Mouse (Mus musculus) kidney, postnatal 10 days (tissue): ENCODE results near the gene Hist1h2bb.

Source experiments
- DNase-seq: peaks from one replicate; pipeline ENCODE4 v3.0.0; 2021; ENCODE audit warnings: mixed read lengths

The Hist1h2bb gene

GRCm38 (mm10) chr13:23746201-23747080 lies at the start of gene Hist1h2bb:
TSS of gene Hist1h2bb (plus strand) at chr13:23746734.
- peak; percentile 70 for DNase-seq

- peak; percentile 76 for DNase-seq
These were observed 48.8 kb upstream of the Hist1h2bb start for GRCm38 (mm10) chr13:23697491-23698299.

- DNase-seq, result peak; percentile 98
These were observed 48.2 kb upstream of the Hist1h2bb start, which contains the start of gene Hist1h4c for GRCm38 (mm10) chr13:23698300-23698693. TSS of gene Hist1h4c (minus strand) at chr13:23698454.

GRCm38 (mm10) chr13:23698996-23699395 lies 47.5 kb upstream of the Hist1h2bb start:
- DNase-seq, result peak; percentile 6

- DNase-seq, result no peak
These were observed 46.8 kb upstream of the Hist1h2bb start for GRCm38 (mm10) chr13:23699767-23700166.

- peak; percentile 81 for DNase-seq
These were observed 45.6 kb upstream of the Hist1h2bb start for GRCm38 (mm10) chr13:23700786-23701520.

- peak; percentile 1 for DNase-seq
These were observed 44.3 kb upstream of the Hist1h2bb start for GRCm38 (mm10) chr13:23702220-23702619.

GRCm38 (mm10) chr13:23702801-23703200 lies 43.7 kb upstream of the Hist1h2bb start:
- DNase-seq, result peak; percentile 3

GRCm38 (mm10) chr13:23705751-23706356 lies 40.7 kb upstream of the Hist1h2bb start:
- no peak for DNase-seq

- DNase-seq, result no peak
These were observed 39.8 kb upstream of the Hist1h2bb start for GRCm38 (mm10) chr13:23706771-23707170.

- no peak for DNase-seq
These were observed 38.5 kb upstream of the Hist1h2bb start for GRCm38 (mm10) chr13:23708041-23708440.

- DNase-seq, result peak; percentile 24
These were observed 37.9 kb upstream of the Hist1h2bb start for GRCm38 (mm10) chr13:23708654-23709053.

- no peak for DNase-seq
These were observed 36.7 kb upstream of the Hist1h2bb start for GRCm38 (mm10) chr13:23709714-23710373.

GRCm38 (mm10) chr13:23710374-23711089 lies 36.0 kb upstream of the Hist1h2bb start, which contains the start of gene Hfe:
TSS of gene Hfe (minus strand) at chr13:23710854.
- peak; percentile 71 for DNase-seq

GRCm38 (mm10) chr13:23716261-23717042 lies 30.1 kb upstream of the Hist1h2bb start:
- peak; percentile 1 for DNase-seq

GRCm38 (mm10) chr13:23717176-23717575 lies 29.4 kb upstream of the Hist1h2bb start:
- DNase-seq, result peak; percentile 2

- peak; percentile 4 for DNase-seq
These were observed 28.8 kb upstream of the Hist1h2bb start for GRCm38 (mm10) chr13:23717593-23718245.

- DNase-seq, result peak; percentile 2
These were observed 22.3 kb upstream of the Hist1h2bb start for GRCm38 (mm10) chr13:23724239-23724638.

- DNase-seq, result peak; percentile 0
These were observed 21.3 kb upstream of the Hist1h2bb start for GRCm38 (mm10) chr13:23725213-23725612.
